ENCODE assay signal across 8 mouse cellular contexts in the genomic region with DNA sequence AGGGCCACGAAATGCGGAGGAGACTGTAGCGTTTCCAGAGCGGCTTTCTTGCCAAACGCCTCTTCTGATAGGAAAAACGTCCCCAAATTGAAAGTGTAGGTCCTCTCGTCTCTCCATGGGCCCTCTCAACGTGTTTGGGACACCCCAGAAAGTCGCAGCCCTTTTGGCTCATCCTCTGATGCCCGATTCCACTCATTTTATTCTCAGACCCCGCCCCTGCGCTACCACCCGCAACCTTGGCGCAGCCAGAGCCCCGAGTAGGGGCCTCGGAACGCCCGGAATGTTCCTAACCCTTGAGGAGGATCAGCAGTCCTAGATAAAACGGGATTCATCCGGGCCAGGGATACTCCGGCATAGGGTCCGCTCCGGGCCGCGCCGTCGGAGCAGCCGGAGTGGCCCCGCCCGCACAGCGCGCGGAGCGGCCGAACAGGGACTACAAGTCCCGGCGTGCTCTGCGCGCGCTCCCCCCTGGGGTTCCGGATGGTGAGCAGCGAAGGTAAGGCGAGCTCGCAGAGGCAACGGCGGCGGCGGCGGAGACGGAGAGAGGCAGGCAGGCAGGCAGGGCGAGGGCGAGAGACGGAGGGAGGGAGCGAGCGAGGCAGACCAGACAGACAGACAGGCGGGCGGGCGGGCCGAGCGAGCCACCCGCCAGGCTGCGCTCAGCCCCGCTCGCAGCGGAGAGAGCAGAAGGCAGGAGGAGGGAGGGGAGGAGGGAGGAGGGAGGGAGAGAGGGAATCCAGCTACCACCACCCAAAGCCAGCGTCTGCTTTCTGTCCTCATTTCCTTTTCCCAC. TPM values are rescaled to one million over a fixed set of nuclear protein-coding genes. Genes with fewer than 3 reads are reported as not detected.
DNase-seq lines count a peak whose midpoint lies in the region; ATAC-seq and TF ChIP-seq lines count a peak whose summit lies in the region.

A gene (plus strand): TSS at position 233 of the 793 bp plus-strand sequence.

- no peak for TF ChIP-seq RAD21 in MEL (IDR thresholded peaks at IDR 0.05; ENCODE audit: low read depth, low read length)

- TF ChIP-seq CTCF in MEL (IDR thresholded peaks at IDR 0.05 in 2 of 3, conservative IDR thresholded peaks at IDR 0.05 in 1 of 3; ENCODE audit: control insufficient read depth in 1 of 3, insufficient read depth in 1 of 3, low read depth in 2 of 3, low read length in 3 of 3, poor library complexity in 1 of 3, severe bottlenecking in 1 of 3): no peak
- TF ChIP-seq CTCF in forebrain, postnatal 0 days (IDR thresholded peaks at IDR 0.05; ENCODE audit: low read depth): peak; percentile 20
- peak; percentile 34 for TF ChIP-seq CTCF in layer of hippocampus, adult 2 months (conservative IDR thresholded peaks at IDR 0.05)
- no peak for TF ChIP-seq CTCF in lung, adult 2 months (IDR thresholded peaks at IDR 0.05; ENCODE audit: insufficient read depth, low read length)

- no peaks in the 10 kb centered on the region; the same call in 1 of the 2 replicates for H3K79me2 ChIP-seq in MEL (ENCODE audit: control insufficient read depth, insufficient read depth, low read length, poor library complexity)

- H3K27ac ChIP-seq in MEL (ENCODE audit: control insufficient read depth, low read depth, low read length): peak within 1 kb of the TSS; percentile 52
- H3K27ac ChIP-seq in forebrain, postnatal 0 days (ENCODE audit: low read depth, low read length): peak within 1 kb of the TSS; percentile 97
- H3K27ac ChIP-seq in layer of hippocampus, adult 2 months: peak within 1 kb of the TSS; percentile 99
- peak within 1 kb of the TSS; percentile 97 for H3K27ac ChIP-seq in neural tube, embryonic 15.5 days (replicated peaks)

- peak within 1 kb of the TSS; percentile 73 for H3K9ac ChIP-seq in MEL (ENCODE audit: control insufficient read depth, low read depth, low read length, poor library complexity, severe bottlenecking)
- peak within 1 kb of the TSS; percentile 98 for H3K9ac ChIP-seq in forebrain, postnatal 0 days
- H3K9ac ChIP-seq in neural tube, embryonic 15.5 days (replicated peaks): peak within 1 kb of the TSS; percentile 95

- H3K4me2 ChIP-seq in forebrain, postnatal 0 days (ENCODE audit: low read depth): peak within 1 kb of the TSS; percentile 92
- H3K4me2 ChIP-seq in neural tube, embryonic 15.5 days: peak within 1 kb of the TSS; percentile 96

- H3K9me3 ChIP-seq in MEL (replicated peaks; ENCODE audit: insufficient read depth, low read length): no peaks in the 10 kb centered on the region
- H3K9me3 ChIP-seq in forebrain, postnatal 0 days (ENCODE audit: low read length): no peaks in the 10 kb centered on the region
- H3K9me3 ChIP-seq in neural tube, embryonic 15.5 days (replicated peaks): no peaks in the 10 kb centered on the region

- H3K36me3 ChIP-seq in MEL (ENCODE audit: control insufficient read depth in 1 of 2, insufficient read depth in 2 of 2, low read length in 2 of 2): peaks cover 0 to 3% of the 10 kb centered on the region in 2 experiments; a peak in 2 of 4 replicates
- no peaks in the 10 kb centered on the region for H3K36me3 ChIP-seq in forebrain, postnatal 0 days (ENCODE audit: insufficient read depth)
- H3K36me3 ChIP-seq in neural tube, embryonic 15.5 days: no peaks in the 10 kb centered on the region

- TF ChIP-seq POLR2A in MEL (IDR thresholded peaks at IDR 0.05; ENCODE audit: control insufficient read depth in 1 of 2, insufficient read depth in 1 of 2, low read depth in 1 of 2, low read length in 2 of 2, poor library complexity in 1 of 2): peak; percentile 61 to 86; a peak in 3 of 4 replicates
- peak; percentile 69; the same call in 1 of the 2 replicates for TF ChIP-seq POLR2A in lung, adult 2 months (IDR thresholded peaks at IDR 0.05; ENCODE audit: borderline replicate concordance, extremely low read depth, low read depth, low read length)

- peak; percentile 90 for ATAC-seq in forebrain, postnatal 0 days
- ATAC-seq in neural tube, embryonic 15.5 days (ENCODE audit: low FRiP score): peak; percentile 84

- peaks cover 8 to 13% of the 10 kb centered on the region in 2 experiments; a peak in 2 of 4 replicates for H3K4me1 ChIP-seq in MEL (ENCODE audit: control insufficient read depth in 1 of 2, insufficient read depth in 2 of 2, low read length in 2 of 2)
- H3K4me1 ChIP-seq in forebrain, postnatal 0 days (ENCODE audit: insufficient read depth): peaks cover 19% of the 10 kb centered on the region
- peaks cover 20% of the 10 kb centered on the region for H3K4me1 ChIP-seq in lung, adult 2 months (ENCODE audit: control insufficient read depth, insufficient read depth, low read length)
- peaks cover 43% of the 10 kb centered on the region for H3K4me1 ChIP-seq in neural tube, embryonic 15.5 days

- whole genome bisulfite sequencing in forebrain, postnatal 0 days: 4% methylated on average over 66 of the region's 66 CpGs
- WGBS in lung, adult 2 months: under 1% methylated on average over 57 of the region's 66 CpGs
- under 1% methylated on average over 62 of the region's 66 CpGs for WGBS in neural tube, embryonic 15.5 days

- peak; percentile 94 for DNase-seq in MEL (ENCODE audit: low read depth, low spot score)
- DNase-seq in cerebellum, adult 18-20 months: peak; percentile 95 to 97
- DNase-seq in forebrain, postnatal 0 days: peak; percentile 95
- peak; percentile 92 to 95 for DNase-seq in heart, postnatal 36 days
- peak; percentile 94 to 95 for DNase-seq in layer of hippocampus, adult 2 months (ENCODE audit: low spot score in 2 of 2)
- DNase-seq in lung, adult 2 months: peak; percentile 93
- peak; percentile 94 for DNase-seq in testis, postnatal 10 days (ENCODE audit: low spot score)

- intact Hi-C loops in heart, postnatal 36 days (cut with DNase I): loop anchor here (1.0 to 5.0 kb wide), 3 partner anchors 45 to 121 kb away; a partner anchor contains a TSS

- H3K27me3 ChIP-seq in MEL (ENCODE audit: control insufficient read depth in 1 of 2, insufficient read depth in 2 of 2, low read length in 2 of 2): no peaks in the 10 kb centered on the region
- H3K27me3 ChIP-seq in forebrain, postnatal 0 days (ENCODE audit: insufficient read depth, low read length): peaks cover 11% of the 10 kb centered on the region
- peaks cover 17% of the 10 kb centered on the region; the same call in 1 of the 2 replicates for H3K27me3 ChIP-seq in neural tube, embryonic 15.5 days (replicated peaks)

- peak within 1 kb of the TSS; percentile 78 to 85 for H3K4me3 ChIP-seq in MEL (ENCODE audit: control insufficient read depth in 1 of 2, insufficient read depth in 1 of 2, low read depth in 2 of 2, low read length in 2 of 2)
- peak within 1 kb of the TSS; percentile 91 for H3K4me3 ChIP-seq in forebrain, postnatal 0 days (ENCODE audit: low read depth, low read length)
- peak within 1 kb of the TSS; percentile 97 for H3K4me3 ChIP-seq in layer of hippocampus, adult 2 months
- H3K4me3 ChIP-seq in lung, adult 2 months (replicated peaks; ENCODE audit: extremely low read depth, low read depth, low read length): peak within 1 kb of the TSS; percentile 73
- H3K4me3 ChIP-seq in neural tube, embryonic 15.5 days (replicated peaks): peak within 1 kb of the TSS; percentile 74

- TF ChIP-seq EP300 in MEL (IDR thresholded peaks at IDR 0.05; ENCODE audit: low read depth in 1 of 2, low read length in 2 of 2): peak in 1 of 2 experiments; percentile 19; a peak in 1 of 4 replicates

TF ChIP-seq in MEL, 35 proteins besides CTCF, POLR2A, EP300 and RAD21 (continues in another document):
- TF ChIP-seq TBP (IDR thresholded peaks at IDR 0.05; ENCODE audit: low read depth, low read length): 0 out of 2 replicates have a peak, but pooled peaks have one; percentile 22
- TF ChIP-seq BHLHE40 (IDR thresholded peaks at IDR 0.05; ENCODE audit: borderline replicate concordance, low read depth, low read length): no peak
- peak; percentile 28; the same call in 1 of the 2 replicates for TF ChIP-seq RCOR1 (IDR thresholded peaks at IDR 0.05; ENCODE audit: low read depth, low read length)
- TF ChIP-seq ZC3H11A (IDR thresholded peaks at IDR 0.05; ENCODE audit: low read depth, low read length): no peak
- TF ChIP-seq MXI1 (IDR thresholded peaks at IDR 0.05; ENCODE audit: low read depth, low read length): 0 out of 2 replicates have a peak, but pooled peaks have one; percentile 18
- peak; percentile 65; the same call in 1 of the 2 replicates for TF ChIP-seq KAT2A (conservative IDR thresholded peaks at IDR 0.05; ENCODE audit: low read depth, low read length)
- no peak for TF ChIP-seq ZKSCAN1 (IDR thresholded peaks at IDR 0.05; ENCODE audit: low read depth, low read length)
- TF ChIP-seq ZMIZ1 (IDR thresholded peaks at IDR 0.05; ENCODE audit: low read depth, low read length): peak; percentile 37; the same call in 1 of the 2 replicates
- peak; percentile 22; the same call in 1 of the 2 replicates for TF ChIP-seq NRF1 (IDR thresholded peaks at IDR 0.05; ENCODE audit: insufficient read depth, low read depth, low read length, poor library complexity, severe bottlenecking)
- peak; percentile 80 for TF ChIP-seq ELF1 (IDR thresholded peaks at IDR 0.05; ENCODE audit: low read depth, low read length)
- TF ChIP-seq MAZ (IDR thresholded peaks at IDR 0.05; ENCODE audit: low read depth, low read length): peak; percentile 99
- TF ChIP-seq ETS1 (IDR thresholded peaks at IDR 0.05; ENCODE audit: low read depth, low read length): no peak
- peak; percentile 44; the same call in 1 of the 2 replicates for TF ChIP-seq POLR2AphosphoS2 (IDR thresholded peaks at IDR 0.05; ENCODE audit: low read length)
- TF ChIP-seq SMC3 (IDR thresholded peaks at IDR 0.05; ENCODE audit: low read depth, low read length): peak; percentile 10; the same call in 1 of the 2 replicates
- no peak for TF ChIP-seq MYB (IDR thresholded peaks at IDR 0.05; ENCODE audit: low read depth, low read length)
- peak; percentile 50; the same call in 1 of the 2 replicates for TF ChIP-seq TCF12 (IDR thresholded peaks at IDR 0.05; ENCODE audit: low read depth, low read length)
- peak; percentile 53 for TF ChIP-seq SIN3A (IDR thresholded peaks at IDR 0.05; ENCODE audit: low read length)
- 0 out of 2 replicates have a peak, but pooled peaks have one; percentile 34 for TF ChIP-seq MAX (IDR thresholded peaks at IDR 0.05; ENCODE audit: low read length)
- TF ChIP-seq E2F4 (IDR thresholded peaks at IDR 0.05; ENCODE audit: borderline replicate concordance, low read depth, low read length): no peak

RNA-seq across cellular contexts. Expression of the gene that starts here (rescaled TPM):
- 2.5 and 2.9 TPM in 2 replicates for total RNA-seq in MEL (2012; rRNA removed)
- 1 to 10 TPM in 1 of 2 experiments, not detected in 1; 8.8 TPM for polyA plus RNA-seq in MEL (2012; ENCODE audit: insufficient read depth in 1 of 2, insufficient read length in 2 of 2, low read depth in 1 of 2, low replicate concordance in 2 of 2, missing spikeins in 1 of 2)
- total RNA-seq in forebrain, postnatal 0 days (2014; rRNA removed): 56.7 and 82.4 TPM in 2 replicates
- 7.6 and 8.4 TPM in 2 replicates for polyA plus RNA-seq in forebrain, postnatal 0 days (2015; fragmentation: Nextera tagmentation; extraction: Ambion mirVana)
- 10 to 100 TPM; 41.9 to 50.8 TPM for total RNA-seq in heart, postnatal 36 days (2021)
- 100 to 1,000 TPM; 108 to 113 TPM for total RNA-seq in layer of hippocampus, adult 2 months (2021)
- 25.8 and 28.7 TPM in 2 replicates for polyA plus RNA-seq in lung, adult 2 months (2012; rRNA removed)
- 11.0 TPM in 2 replicates for polyA plus RNA-seq in neural tube, embryonic 15.5 days (2015; fragmentation: Nextera tagmentation; extraction: Ambion mirVana)

Comparison
In these comparisons a context has a peak if more than half of its experiments do, and no peak if none do; other contexts are left out.
1. Peak in every context shown above with its lines: DNase-seq, ATAC-seq, H3K4me3 ChIP-seq and H3K27ac ChIP-seq.
2. RNA of the gene that starts here (total RNA-seq): 108 to 113 TPM in layer of hippocampus, adult 2 months, 56.7 to 82.4 TPM in forebrain, postnatal 0 days and 41.9 to 50.8 TPM in heart, postnatal 36 days; 2.5 to 2.9 TPM in MEL; every median in the first group is over 10 times any median in the second.
3. CTCF ChIP-seq: peak in forebrain, postnatal 0 days (single experiment) and layer of hippocampus, adult 2 months (single experiment); none in MEL (0 of 3) and lung, adult 2 months (single experiment).